Mouse (Mus musculus): Measurements from ENCODE around the gene Rnf216.

- TF ChIP-seq MAX (IDR thresholded peaks at IDR 0.05; ENCODE audit: low read length) (no peak), CTCF (IDR thresholded peaks at IDR 0.05 in 2 of 3, conservative IDR thresholded peaks at IDR 0.05 in 1 of 3; ENCODE audit: control insufficient read depth in 1 of 3, insufficient read depth in 1 of 3, low read depth in 2 of 3, low read length in 3 of 3, poor library complexity in 1 of 3, severe bottlenecking in 1 of 3) (no peak), SMC3 (IDR thresholded peaks at IDR 0.05; ENCODE audit: low read depth, low read length) (no peak), ZKSCAN1 (IDR thresholded peaks at IDR 0.05; ENCODE audit: low read depth, low read length) (no peak), USF1 (IDR thresholded peaks at IDR 0.05; ENCODE audit: low read depth, low read length) (no peak), E2F4 (IDR thresholded peaks at IDR 0.05; ENCODE audit: borderline replicate concordance, low read depth, low read length) (no peak), TCF12 (IDR thresholded peaks at IDR 0.05; ENCODE audit: low read depth, low read length) (no peak), POLR2A (IDR thresholded peaks at IDR 0.05; ENCODE audit: control insufficient read depth in 1 of 2, insufficient read depth in 1 of 2, low read depth in 1 of 2, low read length in 2 of 2, poor library complexity in 1 of 2) (no peak)
Observed at GRCm38 (mm10) chr5:143122125-143122524, 9.3 kb upstream of the Rnf216 start.
